Mouse (Mus musculus) retina, adult 2 months (tissue): ENCODE measurements around the gene 1700080E11Rik.
"Not testable (repeated sequence)": the region's sequence is repeated elsewhere in the genome, so short reads cannot be mapped to it uniquely, and the experiment has no call there.

Experiments
- DNase-seq: peaks from one replicate; pipeline ENCODE4 v3.0.0-alpha.2; 2012; ENCODE audit warnings: low read depth, low spot score

1700080E11Rik gene

GRCm38 (mm10) chr9:105144992-105145391, at the start of gene 1700080E11Rik:
Gene 1700080E11Rik (minus strand): TSS chr9:105145092.
- DNase-seq: no peak

DNA sequence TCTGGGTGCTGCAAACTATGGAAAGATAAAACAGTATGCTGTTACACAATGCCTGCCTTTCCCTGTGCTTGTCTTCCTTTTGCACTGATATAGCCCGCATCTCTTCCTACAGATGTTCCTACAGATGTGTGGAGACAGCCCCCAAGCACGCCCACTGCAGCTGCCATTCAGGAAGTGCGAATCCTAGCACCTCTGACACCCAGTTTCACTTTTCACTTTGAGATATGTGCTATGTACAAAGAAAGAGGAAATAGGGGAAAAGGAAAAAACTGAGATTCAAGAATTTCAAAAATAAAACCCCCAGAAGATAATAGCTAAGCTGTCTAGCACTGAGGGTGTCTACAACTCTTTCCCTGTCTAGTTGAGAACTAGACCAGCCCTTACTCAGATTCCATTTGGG, 41.8 kb upstream of the 1700080E11Rik start:
- no peak for DNase-seq

DNA sequence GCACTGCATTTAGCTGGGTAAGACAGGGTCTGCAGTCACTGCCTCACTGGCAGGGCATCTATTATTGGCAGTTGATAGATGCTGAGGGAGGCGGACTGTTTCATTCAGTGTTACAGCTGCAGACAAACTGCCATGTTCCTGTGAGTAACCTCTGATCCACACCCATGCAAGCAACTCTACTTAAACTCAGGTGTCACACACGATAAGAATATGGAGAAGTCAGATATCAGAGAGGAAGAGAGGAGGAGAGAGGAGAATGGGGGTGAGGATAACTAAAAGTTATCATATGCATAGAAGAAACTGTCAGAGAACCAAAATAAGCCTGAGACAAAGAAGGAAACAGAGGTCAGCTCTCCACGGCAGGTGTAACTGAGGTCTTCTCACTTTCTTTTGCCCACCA, 37.5 kb upstream of the 1700080E11Rik start:
- no peak for DNase-seq

DNA sequence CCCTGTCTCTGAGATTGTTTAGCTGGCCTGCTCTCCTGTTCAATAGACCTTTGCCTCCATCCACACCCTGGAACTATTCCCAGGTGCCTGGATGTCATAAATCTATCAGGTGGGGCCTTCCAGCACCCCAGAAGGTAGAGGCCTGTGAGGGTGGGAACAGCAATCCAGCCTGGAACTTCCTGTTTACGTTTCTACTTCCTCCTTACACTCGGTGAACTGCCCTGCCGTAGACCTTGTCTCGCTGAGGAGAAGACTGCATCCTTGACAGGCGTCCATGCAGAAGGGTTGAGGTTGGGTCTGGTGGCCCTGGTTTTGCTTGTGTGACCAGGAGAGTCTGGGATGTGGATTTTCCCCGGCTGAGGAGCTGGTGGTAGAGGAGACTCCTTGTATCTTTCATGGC, 5.7 kb downstream of the 1700080E11Rik start:
- DNase-seq: no peak

GRCm38 (mm10) chr9:105136404-105136803, 8.5 kb downstream of the 1700080E11Rik start:
- no peak for DNase-seq

- DNase-seq: no peak
Observed at GRCm38 (mm10) chr9:105134536-105134935, 10.4 kb downstream of the 1700080E11Rik start.

DNA sequence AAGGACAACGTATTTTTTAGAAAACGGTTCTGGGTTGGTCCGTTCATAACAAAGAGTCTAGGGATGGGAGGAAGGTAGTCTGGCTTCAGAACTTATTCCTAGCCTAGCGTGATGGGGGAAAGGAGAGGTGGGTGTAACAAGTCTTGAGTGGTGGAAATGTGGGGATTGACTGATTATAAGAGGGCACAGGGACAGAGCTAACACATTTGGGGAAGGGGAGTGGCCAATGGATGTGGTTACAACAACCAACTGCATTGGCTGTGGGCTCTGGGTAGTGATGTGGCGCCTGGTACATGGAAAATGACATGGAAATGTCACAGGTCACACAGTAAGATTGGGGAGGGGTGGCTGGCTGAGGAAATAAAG, 12.9 kb downstream of the 1700080E11Rik start:
- no peak for DNase-seq

- peak; percentile 71 for DNase-seq
Observed at GRCm38 (mm10) chr9:105131253-105132001, 13.5 kb downstream of the 1700080E11Rik start, which contains the start of gene Nudt16. Gene Nudt16 (minus strand): TSS chr9:105131824.

DNA sequence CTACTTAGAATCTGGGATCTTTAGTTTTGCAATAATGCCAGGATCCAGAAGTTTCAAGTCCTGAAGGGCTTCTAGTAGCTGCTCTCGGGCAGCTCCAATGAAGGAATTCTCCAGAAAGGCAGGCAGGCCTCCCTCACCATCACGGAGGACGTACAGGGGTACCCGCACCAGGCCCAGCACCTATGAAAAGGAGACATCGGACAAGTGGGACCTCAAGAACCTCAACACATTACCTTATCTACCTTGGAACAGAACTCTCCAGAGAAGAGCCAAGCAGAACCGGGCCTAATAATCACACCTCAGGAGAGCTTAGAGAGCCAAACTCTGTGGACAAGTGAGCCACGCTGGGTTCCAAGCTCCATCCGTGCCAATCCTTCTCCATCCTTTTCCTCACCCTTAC, 14.6 kb downstream of the 1700080E11Rik start:
- no peak for DNase-seq

- not testable (repeated sequence) for DNase-seq
Observed at GRCm38 (mm10) chr9:105125206-105125605, 19.7 kb downstream of the 1700080E11Rik start.

DNA sequence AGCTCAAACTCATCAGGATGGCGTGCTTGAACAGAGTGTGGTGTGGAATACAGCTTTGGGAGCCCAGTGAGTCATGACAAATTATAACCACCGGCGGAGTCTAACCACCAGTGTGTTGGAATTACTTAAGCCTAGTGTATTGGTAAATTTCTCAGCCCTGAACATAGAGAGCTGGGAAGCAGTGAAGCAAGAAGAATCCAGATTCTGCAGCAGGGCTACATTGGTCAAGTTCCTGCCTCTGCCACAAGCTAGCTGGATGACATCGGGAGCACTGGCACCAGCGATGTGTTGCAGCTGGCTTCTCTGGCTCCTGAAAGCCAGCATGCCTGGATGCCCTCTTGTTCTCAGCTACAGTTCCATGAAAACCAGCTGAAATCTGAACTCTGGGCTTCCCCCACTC, 41.0 kb downstream of the 1700080E11Rik start:
- no peak for DNase-seq

GRCm38 (mm10) chr9:105101911-105102310, 43.0 kb downstream of the 1700080E11Rik start:
- DNase-seq: no peak

DNA sequence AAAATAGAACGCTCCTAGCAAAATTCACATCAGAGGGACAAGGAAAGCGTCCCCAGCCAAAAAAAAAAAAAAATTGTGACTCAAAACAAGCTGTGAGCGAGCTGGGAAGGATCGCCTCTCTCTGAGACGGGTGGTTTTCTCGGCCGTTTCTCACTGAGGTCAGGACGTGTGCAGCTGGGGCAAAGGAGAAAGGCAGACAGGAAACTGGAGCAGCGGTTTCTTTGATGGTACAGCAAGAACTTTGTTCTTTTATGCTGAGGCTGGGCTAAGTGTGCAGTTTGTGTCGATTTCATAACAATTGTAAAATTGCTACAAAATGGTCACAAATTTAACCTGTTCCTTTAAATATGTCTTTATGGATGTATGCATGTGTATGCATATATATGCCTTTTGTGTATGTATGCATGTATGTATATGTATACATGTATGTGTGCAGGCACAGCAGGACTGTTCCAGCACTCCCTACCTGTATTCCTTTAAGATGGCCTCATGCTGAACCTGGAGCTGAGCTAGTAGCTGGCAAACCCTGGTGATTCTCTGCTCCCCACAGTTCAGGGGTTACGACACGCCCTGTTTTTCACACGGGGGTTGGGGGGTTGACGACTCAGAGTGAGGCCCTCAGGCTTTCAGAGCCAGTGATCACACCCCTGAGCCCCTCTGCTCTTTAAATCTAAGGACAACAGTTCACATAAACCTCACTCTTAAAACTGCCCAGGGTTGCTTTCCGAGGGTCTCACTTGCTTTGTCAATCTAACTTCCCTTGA, 43.9 kb downstream of the 1700080E11Rik start:
- DNase-seq: no peak
